Mouse (Mus musculus): ENCODE data around the gene Stx4a.
"Not testable (repeated sequence)": the region's sequence is repeated elsewhere in the genome, so short reads cannot be mapped to it uniquely, and the experiment has no call there.

Stx4a gene

DNA sequence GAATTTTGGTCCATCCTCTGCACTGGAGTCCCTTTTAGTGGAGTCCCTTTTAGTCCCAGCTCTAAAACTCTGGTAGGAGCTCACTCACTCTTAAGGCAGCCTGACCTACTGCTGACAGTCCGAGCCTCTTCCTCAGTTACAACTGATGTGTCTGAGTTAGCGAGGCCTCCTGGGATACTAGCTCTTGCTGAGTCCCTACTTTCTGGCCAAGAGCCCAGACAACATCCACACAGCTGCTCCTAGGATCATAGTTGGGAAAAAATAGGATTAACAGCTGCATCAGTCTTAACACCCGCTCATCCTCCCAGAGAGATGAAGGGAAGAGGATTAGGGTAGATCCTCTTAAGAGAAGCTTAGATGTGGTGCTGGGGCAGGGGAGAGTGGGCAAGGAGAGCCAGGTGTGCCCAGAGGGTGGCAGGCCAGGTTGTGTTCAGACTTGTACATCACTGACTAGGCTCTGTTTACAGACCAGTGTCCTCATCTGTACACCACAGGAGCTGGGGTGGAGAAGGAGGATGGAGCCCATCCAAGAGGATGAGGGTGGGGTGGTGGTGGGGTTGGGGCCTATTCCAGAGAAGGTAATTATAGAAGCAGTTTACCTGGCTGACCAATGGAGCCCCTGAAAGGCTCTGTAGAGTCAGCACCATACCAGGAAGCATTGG is 45.2 kb downstream of the Stx4a start:
- no peak for DNase-seq (ENCODE audit: low read depth)

DNA sequence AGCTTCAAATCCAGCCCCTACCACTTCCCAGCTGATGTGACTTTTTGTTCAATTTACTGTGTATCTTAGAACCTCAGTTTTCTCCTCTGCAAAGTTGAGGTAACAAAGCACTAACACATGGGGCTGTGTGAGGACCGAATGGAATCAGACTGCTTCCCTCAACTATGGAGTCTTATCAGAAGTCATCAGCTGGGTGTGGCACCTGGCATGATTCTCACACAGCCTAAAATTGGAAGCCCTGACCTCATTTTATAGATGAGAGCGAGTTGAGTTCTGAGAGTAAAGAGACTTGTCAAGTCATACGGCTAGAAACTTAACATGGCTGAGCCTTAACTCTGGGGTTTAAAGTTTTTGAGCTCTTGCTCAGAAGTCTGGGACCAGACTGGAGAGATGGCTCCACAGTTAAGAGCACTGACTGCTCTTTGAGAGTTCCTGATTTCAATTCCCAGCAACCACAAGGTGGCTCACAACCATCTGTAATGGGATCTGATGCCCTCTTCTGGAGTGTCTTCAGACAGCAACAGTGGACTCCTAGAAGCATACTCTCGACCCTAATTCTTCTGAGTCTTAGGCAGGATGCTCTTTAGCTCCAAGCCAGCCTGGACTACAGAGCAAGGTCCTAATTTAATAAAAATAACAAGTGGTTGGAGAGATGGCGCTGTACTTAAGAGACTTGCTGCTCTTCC is 46.2 kb downstream of the Stx4a start:
- no peak for DNase-seq (ENCODE audit: low read depth)

DNA sequence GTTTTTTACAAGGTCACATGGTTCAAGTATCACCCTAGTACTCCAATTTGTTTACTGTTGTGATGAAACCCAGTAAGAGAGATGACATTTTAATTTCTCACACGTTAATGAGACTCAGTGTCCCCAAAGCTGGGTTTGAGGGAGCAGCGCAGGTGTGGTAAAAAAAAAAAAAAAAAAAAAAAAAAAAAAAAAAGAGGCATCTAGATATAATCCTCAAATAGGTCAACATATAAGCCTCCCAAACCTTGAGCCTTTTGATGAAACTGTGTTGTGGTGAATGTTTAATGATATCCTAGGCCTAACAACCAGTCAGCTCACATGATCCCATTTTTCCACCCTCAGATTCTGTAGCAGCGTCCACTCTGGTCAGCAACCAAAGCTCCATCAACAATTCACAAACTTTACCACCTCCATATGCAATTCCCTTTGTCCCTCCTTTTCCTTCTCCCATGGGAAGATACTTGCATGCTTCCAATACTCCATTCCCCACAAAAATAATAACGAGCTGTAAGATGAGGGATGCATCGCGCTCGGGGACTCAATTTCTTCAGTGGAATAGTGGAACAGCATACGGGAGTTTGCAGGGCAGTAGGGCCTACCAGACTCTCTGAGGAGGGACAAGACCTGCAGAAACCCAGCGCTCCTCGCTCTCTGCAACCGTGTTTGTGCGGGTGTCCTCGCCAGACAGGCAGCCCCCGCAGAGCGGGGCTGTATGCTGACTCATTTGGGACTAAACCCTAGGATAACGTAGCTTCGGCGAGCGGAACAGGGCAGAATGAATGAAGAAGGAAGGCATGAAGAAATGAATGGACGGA is 50.9 kb downstream of the Stx4a start:
- DNase-seq (ENCODE audit: low read depth): no peak

DNA sequence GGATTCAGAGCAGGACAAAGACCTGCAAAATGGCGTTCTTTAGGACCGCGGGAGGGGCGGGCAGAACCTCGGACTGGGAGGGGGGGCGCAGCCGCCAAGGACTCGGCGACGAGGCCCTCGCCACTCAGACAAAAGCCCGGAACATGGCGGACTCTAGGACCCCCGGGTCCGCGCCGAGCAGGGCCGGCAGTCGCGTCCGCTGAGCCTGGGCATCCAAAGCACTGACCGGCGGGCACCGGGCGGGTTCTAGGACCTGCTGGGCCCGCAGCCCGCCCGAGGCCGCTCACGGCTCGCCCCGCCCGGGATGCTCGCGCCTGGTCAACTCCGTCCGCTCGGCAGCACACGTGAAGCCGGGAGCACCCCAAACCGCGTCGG is 51.5 kb downstream of the Stx4a start:
- peak; percentile 78 for DNase-seq (ENCODE audit: low read depth)

GRCm38 (mm10) chr7:127876041-127876466 is 52.0 kb downstream of the Stx4a start, which contains the start of gene Zfp646:
TSS of gene Zfp646 (plus strand) at chr7:127876221.
- DNase-seq (ENCODE audit: low read depth): peak; percentile 58

DNA sequence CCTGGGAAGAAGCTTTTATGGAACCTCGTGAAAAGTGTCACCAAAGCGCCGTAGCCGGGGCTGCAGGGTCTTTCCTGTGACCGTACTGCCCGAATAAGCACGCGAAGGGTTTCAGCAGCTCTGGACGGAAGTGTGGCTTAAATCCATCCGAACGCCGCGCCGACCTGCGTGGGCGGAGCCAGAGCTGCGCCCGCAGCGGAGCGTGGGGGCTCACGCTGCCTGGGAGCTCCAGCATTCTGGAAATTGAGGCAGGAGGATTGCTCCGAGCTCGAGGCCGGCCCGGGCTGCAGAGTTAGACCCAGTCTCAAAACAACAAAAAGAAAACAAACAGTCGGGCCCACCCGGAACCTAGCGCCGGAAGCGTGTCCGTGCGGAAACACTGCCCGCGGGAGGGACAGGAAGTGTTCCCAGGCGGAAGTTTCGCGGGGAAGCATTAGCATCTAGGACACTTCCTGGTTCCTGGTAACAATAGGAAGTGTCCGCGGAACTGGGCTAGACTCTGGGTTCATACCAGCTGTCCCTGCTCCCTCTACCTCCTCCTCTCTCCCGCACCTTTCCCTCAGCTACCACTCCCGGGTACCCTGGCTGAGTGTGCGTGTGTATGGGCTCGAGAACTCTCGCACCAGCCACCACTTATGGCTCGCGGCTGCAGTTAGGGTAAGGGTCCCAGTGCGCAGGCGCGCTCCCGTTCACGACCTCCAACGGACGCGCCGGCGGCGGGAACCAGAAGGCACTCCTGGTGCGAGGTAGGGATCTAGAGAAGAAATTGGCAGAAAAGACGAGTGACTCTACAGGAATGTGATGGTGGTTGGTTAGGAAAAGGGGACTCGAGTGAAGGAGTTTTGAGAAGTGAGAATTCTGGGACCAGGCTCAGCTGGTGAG is 52.6 kb downstream of the Stx4a start, which contains the start of gene Zfp668:
Gene Zfp668 (minus strand): TSS at position 362 of the 882 bp plus-strand sequence.
- peak; percentile 88 for DNase-seq (ENCODE audit: low read depth)

- DNase-seq (ENCODE audit: low read depth): no peak
These were observed 55.2 kb downstream of the Stx4a start for GRCm38 (mm10) chr7:127879301-127879700.

GRCm38 (mm10) chr7:127880431-127880830 is 56.3 kb downstream of the Stx4a start:
- no peak for DNase-seq (ENCODE audit: low read depth)

- DNase-seq (ENCODE audit: low read depth): no peak
These were observed 61.9 kb downstream of the Stx4a start for GRCm38 (mm10) chr7:127885951-127886350.

DNA sequence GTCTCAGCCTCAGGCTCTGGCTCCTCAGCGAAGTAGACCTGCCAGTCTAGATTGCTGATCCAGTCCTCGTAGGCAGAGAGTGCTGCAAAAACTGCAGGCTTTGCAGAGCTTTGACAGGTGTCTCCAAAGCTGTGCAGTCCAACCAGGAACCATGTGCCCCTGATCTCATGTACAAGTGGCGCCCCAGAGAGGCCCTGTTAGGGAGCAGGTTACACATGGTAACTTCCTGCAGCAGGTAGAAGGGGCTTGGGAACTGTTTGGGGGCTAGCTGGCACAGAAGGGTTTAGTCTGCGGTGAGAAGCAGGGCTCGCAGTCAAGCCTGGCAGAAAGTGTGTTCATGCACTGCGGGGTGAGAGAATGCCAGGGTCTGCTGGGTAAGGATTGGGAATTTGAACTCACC is 62.5 kb downstream of the Stx4a start:
- no peak for DNase-seq (ENCODE audit: low read depth)

GRCm38 (mm10) chr7:127887191-127887590 is 63.1 kb downstream of the Stx4a start:
- DNase-seq (ENCODE audit: low read depth): no peak

GRCm38 (mm10) chr7:127887781-127888180 is 63.7 kb downstream of the Stx4a start:
- no peak for DNase-seq (ENCODE audit: low read depth)

DNA sequence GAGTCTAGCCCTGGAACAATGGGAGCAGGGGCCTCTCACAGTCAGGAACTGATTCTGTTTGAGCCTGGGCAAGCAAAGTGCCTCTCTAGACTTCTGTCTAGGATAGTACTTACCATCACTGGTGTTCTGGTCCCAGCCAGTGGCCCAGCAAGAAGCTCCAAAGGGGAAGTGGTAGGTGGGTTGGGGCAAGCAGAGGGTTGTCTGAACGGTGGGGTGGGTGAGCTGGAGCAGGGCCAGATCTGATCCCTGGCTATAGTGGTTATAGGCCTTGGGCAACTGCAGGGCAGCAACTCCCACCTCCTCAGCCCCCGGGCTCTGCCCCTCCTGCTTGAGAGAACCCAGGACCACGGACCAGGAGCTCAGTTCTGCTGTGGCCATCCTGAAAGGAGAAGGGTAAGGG is 64.7 kb downstream of the Stx4a start:
- no peak for DNase-seq (ENCODE audit: low read depth)

- DNase-seq (ENCODE audit: low read depth): no peak
These were observed 66.7 kb downstream of the Stx4a start, which contains the start of gene Prss53 for GRCm38 (mm10) chr7:127890798-127891197. TSS of gene Prss53 (minus strand) at chr7:127890970.

GRCm38 (mm10) chr7:127894480-127894879 is 70.4 kb downstream of the Stx4a start:
- no peak for DNase-seq (ENCODE audit: low read depth)

DNA sequence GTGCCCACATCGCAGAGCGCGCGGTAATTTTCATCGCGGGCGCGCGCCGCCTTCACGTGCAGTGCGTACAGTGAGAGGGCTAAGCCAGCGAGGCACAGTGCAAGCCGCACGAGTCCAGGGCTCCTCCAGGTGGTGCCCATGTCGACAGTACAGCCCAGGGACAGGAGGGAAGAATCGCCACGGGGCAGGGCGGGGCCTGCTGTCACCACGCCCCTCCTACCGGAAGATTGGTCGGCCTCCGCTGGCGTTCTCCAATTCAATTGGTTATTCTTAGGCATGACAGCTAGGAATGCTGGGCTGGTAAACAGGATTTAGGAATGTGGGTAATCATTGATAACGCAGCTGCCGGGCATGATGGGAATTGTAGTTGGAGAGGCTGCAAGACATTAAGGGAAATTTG is 71.3 kb downstream of the Stx4a start, which contains the start of the genes Gm21974 and Vkorc1:
Gene Gm21974 (minus strand): TSS at position 13 of the 400 bp plus-strand sequence.
Gene Vkorc1 (minus strand): TSS at position 176 of the 400 bp plus-strand sequence.
- peak; percentile 86 for DNase-seq (ENCODE audit: low read depth)

GRCm38 (mm10) chr7:127895891-127896290 is 71.8 kb downstream of the Stx4a start:
- DNase-seq (ENCODE audit: low read depth): not testable (repeated sequence)

- peak; percentile 60 for DNase-seq (ENCODE audit: low read depth)
These were observed 72.3 kb downstream of the Stx4a start for GRCm38 (mm10) chr7:127896384-127896783.

GRCm38 (mm10) chr7:127897542-127897941 is 73.4 kb downstream of the Stx4a start:
- DNase-seq (ENCODE audit: low read depth): no peak

GRCm38 (mm10) chr7:127898179-127898956 is 74.3 kb downstream of the Stx4a start:
- no peak for DNase-seq (ENCODE audit: low read depth)
